Mouse (Mus musculus) hindbrain, embryonic 14.5 days (tissue): ENCODE results near the gene Tomm20l. TPM values are rescaled to one million over a fixed set of nuclear protein-coding genes. Genes with fewer than 3 reads are reported as not detected.
A peak's percentile ranks its signal among the peaks of the same experiment; 100 is the strongest.

Experiments
- ATAC-seq: fragments of 200-750 bp; cut with Nextera tagmentation; 2 replicates; pipeline ENCODE4 v1.8.0; 2017; ENCODE audit warnings: moderate number of reproducible peaks, mild to moderate bottlenecking, moderate TSS enrichment, moderate library complexity; ENCODE audit not compliant: low FRiP score
- DNase-seq: peaks from one replicate; pipeline ENCODE4 v3.0.0-alpha.2; 2015; ENCODE audit warnings: low spot score
- H3K27ac ChIP-seq: fragments of 300-500 bp; sonication (generic); 2 replicates; pipeline ENCODE4 v1.5.1; 2014; ENCODE audit warnings: mild to moderate bottlenecking, moderate library complexity
- H3K27me3 ChIP-seq: fragments of 300-500 bp; sonication (generic); 2 replicates; pipeline ENCODE4 v1.6.1; 2014; ENCODE audit warnings: mild to moderate bottlenecking, low read length, mixed read lengths; ENCODE audit not compliant: control insufficient read depth, insufficient read depth
- H3K36me3 ChIP-seq: fragments of 300-500 bp; sonication (generic); replicated peaks from 2 replicates; pipeline ENCODE4 v1.6.1; 2014; ENCODE audit not compliant: control insufficient read depth, insufficient read depth
- H3K4me1 ChIP-seq: fragments of 300-500 bp; sonication (generic); replicated peaks from 2 replicates; pipeline ENCODE4 v1.6.1; 2014; ENCODE audit warnings: antibody characterized with exemption, low read length, mixed read lengths; ENCODE audit not compliant: control insufficient read depth, insufficient read depth
- H3K4me2 ChIP-seq: fragments of 300-500 bp; sonication (generic); replicated peaks from 2 replicates; pipeline ENCODE4 v1.6.1; 2014; ENCODE audit warnings: mild to moderate bottlenecking, moderate library complexity
- H3K4me3 ChIP-seq: fragments of 300-500 bp; sonication (generic); replicated peaks from 2 replicates; pipeline ENCODE4 v1.5.1; 2014; ENCODE audit warnings: mild to moderate bottlenecking, low read length
- H3K9ac ChIP-seq: fragments of 300-500 bp; sonication (generic); 2 replicates; pipeline ENCODE4 v1.6.1; 2014
- H3K9me3 ChIP-seq: fragments of 300-500 bp; sonication (generic); 2 replicates; pipeline ENCODE4 v1.6.1; 2016; ENCODE audit warnings: low read length; ENCODE audit not compliant: control insufficient read depth
- WGBS: fragments of 180-500 bp; shearing (Covaris S2); extraction: QIAGEN DNeasy Blood & Tissue Kit; methylation state at CpG from one replicate; pipeline ENCODE4 v1.1.7; 2014; 5-methylcytosine and 5-hydroxymethylcytosine counted together
- polyA plus RNA-seq: library from polyadenylated mRNA; unstranded; fragments of >200 nt; fragmentation: Nextera tagmentation; extraction: Ambion mirVana; gene quantifications from 2 replicates; pipeline ENCODE4 v1.2.1, GENCODE M21; 2014

Gene Tomm20l
- polyA plus RNA-seq, 1 experiment from 2014 or later: not detected

- ATAC-seq (no peak), DNase-seq (peak; percentile 77)
- peaks cover 61% of the 10 kb centered on the region for H3K36me3 ChIP-seq
- no peak overlapping the region for H3K4me2 ChIP-seq
- H3K4me3 ChIP-seq: no peak overlapping the region
- H3K9ac ChIP-seq: no peak overlapping the region
- no peak overlapping the region for H3K27ac ChIP-seq
- H3K9me3 ChIP-seq: no peaks in the 10 kb centered on the region
- no peaks in the 10 kb centered on the region for H3K4me1 ChIP-seq
- H3K27me3 ChIP-seq: no peaks in the 10 kb centered on the region
- 91% methylated on average over 3 of the region's 3 CpGs for WGBS
These were observed 36.4 kb downstream of the Tomm20l start for GRCm38 (mm10) chr12:71147641-71148040.

DNA sequence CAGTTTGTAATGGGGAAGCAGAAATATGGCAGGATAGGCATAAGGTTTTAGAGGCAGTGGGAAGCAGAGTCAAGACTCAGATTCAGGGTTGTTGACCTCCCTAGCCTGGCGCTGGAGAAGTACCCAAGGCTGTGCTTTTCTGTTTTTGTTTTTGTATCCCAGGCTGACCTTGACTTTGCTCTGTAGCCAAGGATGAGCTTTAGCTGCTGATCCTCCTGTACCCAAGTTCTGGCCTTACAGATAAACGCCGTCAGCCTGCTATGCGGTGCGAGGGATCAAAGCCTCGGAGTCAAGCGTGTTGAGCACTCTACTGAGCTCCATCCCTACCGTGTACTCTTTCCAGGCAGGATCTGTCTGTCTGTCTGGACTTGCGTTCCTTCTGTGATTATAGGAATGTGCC, 37.6 kb downstream of the Tomm20l start:
- Histone ChIP-seq H3K27ac (no peak overlapping the region), H3K9ac (no peak overlapping the region), H3K9me3 (no peaks in the 10 kb centered on the region), H3K4me2 (no peak overlapping the region), H3K27me3 (no peaks in the 10 kb centered on the region), H3K36me3 (peaks cover 62% of the 10 kb centered on the region), H3K4me1 (no peaks in the 10 kb centered on the region), H3K4me3 (no peak overlapping the region)
- DNase-seq (no peak), ATAC-seq (no peak)
- WGBS: over 99% methylated on average over 9 of the region's 9 CpGs

DNA sequence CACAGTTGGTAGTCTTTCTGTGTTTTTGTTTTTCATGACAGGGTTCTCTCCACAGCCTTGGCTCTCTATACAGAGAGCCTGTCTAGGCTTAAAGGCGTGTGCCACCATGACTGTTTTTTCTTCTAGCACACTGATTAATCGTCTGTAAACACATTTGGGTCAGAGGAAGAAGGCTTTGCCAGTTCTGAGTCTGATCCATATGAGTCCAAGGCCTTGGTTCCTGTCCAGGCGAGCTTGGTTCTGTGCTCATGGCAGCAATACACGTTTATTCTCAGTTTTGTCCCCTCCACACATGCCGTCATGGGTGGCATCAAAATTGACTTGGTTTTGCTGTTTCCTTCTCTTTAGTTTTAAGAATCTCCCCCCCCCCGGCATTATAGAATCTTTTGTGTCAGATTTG, 38.2 kb downstream of the Tomm20l start:
- no peaks in the 10 kb centered on the region for H3K4me1 ChIP-seq
- H3K4me3 ChIP-seq: no peak overlapping the region
- H3K36me3 ChIP-seq: peaks cover 61% of the 10 kb centered on the region
- WGBS: 90% methylated on average over 6 of the region's 6 CpGs
- no peak overlapping the region for H3K4me2 ChIP-seq
- H3K9me3 ChIP-seq: no peaks in the 10 kb centered on the region
- no peak overlapping the region for H3K9ac ChIP-seq
- H3K27me3 ChIP-seq: no peaks in the 10 kb centered on the region
- H3K27ac ChIP-seq: no peak overlapping the region
- ATAC-seq (no peak), DNase-seq (no peak)

GRCm38 (mm10) chr12:71150167-71150566, 38.9 kb downstream of the Tomm20l start:
- Histone ChIP-seq H3K9me3 (no peaks in the 10 kb centered on the region), H3K27ac (no peak overlapping the region), H3K27me3 (no peaks in the 10 kb centered on the region), H3K36me3 (peaks cover 68% of the 10 kb centered on the region), H3K9ac (no peak overlapping the region), H3K4me2 (no peak overlapping the region), H3K4me3 (no peak overlapping the region), H3K4me1 (no peaks in the 10 kb centered on the region)
- ATAC-seq (no peak), DNase-seq (no peak)
- WGBS: 97% methylated on average over 8 of the region's 8 CpGs

DNA sequence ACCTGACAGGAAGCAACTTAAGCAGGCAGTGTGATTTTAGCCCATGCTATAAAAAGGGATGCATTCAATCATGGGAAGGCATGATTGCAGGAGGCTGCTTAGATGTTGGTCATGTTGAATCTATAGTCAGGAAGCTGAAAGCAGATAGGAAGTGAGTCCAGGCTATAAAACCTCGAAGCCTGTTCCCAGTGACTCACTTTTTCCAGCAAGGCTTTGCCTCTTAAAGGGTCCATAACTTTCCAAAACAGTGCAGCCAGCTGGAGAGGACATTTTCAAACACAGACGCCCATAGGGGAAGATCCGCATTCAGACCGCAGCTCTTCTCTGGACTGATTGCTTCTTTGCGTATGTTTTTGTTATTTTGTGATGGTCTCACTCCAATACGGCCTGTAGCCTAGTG, 43.8 kb downstream of the Tomm20l start:
- 96% methylated on average over 6 of the region's 6 CpGs for WGBS
- ATAC-seq: no peak
- peaks cover 78% of the 10 kb centered on the region for H3K36me3 ChIP-seq

GRCm38 (mm10) chr12:71157974-71158373, 46.7 kb downstream of the Tomm20l start:
- no peak for DNase-seq
- Histone ChIP-seq H3K4me2 (no peak overlapping the region), H3K4me1 (no peaks in the 10 kb centered on the region), H3K36me3 (peaks cover 82% of the 10 kb centered on the region), H3K4me3 (no peak overlapping the region), H3K9ac (no peak overlapping the region), H3K27ac (no peak overlapping the region), H3K27me3 (no peaks in the 10 kb centered on the region), H3K9me3 (no peaks in the 10 kb centered on the region)
- no peak for ATAC-seq
- WGBS: 91% methylated on average over 6 of the region's 6 CpGs

More for the DNA sequence above, 43.8 kb downstream of the Tomm20l start:
- Histone ChIP-seq H3K9ac (no peak overlapping the region), H3K27me3 (no peaks in the 10 kb centered on the region), H3K4me3 (no peak overlapping the region), H3K4me2 (no peak overlapping the region), H3K9me3 (no peaks in the 10 kb centered on the region), H3K4me1 (no peaks in the 10 kb centered on the region), H3K27ac (no peak overlapping the region)
- DNase-seq: no peak

DNA sequence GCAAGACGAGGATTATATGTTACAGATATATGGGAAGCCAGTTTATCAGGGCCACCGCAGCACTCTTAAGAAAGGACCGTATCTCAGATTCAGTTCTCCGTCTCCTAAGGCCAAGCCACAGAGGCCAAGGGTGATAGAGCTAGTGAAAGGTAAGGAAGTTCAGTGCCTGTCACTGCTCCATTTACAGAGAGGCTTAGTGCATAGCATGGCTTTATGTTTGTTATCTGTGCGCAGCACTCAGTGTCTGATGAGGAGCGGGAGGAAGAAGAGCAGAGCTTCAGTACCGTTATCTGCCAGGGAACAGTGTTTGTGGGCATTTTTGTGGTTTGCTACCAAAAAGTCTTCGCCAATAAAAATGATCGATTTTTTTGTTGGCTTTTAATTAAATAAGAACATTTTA, 53.2 kb downstream of the Tomm20l start:
- 94% methylated on average over 9 of the region's 9 CpGs for WGBS
- no peaks in the 10 kb centered on the region for H3K27me3 ChIP-seq
- H3K4me1 ChIP-seq: no peaks in the 10 kb centered on the region
- H3K9ac ChIP-seq: no peak overlapping the region
- no peak for ATAC-seq
- H3K36me3 ChIP-seq: peaks cover 78% of the 10 kb centered on the region
- DNase-seq: no peak
- no peak overlapping the region for H3K4me2 ChIP-seq
- H3K4me3 ChIP-seq: no peak overlapping the region
- H3K9me3 ChIP-seq: no peaks in the 10 kb centered on the region
- H3K27ac ChIP-seq: no peak overlapping the region

DNA sequence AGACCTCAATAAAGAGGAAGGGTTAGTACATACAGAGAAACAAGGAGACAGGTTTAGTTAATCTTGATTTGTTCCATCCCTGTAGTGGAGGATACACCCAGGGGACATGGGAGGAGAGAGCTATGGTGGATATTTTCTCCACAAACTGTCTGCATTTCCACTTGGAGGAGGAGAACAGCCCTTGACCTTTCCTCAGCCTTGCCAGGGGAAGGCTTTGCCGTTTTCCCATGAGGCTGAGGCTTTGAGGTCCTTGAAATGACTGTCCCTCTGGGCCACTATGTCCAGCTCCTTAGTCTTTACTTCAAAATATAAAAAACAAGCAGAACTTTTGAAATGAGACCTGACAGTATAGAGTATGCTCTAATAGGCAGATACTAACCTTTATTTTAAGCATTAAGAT, 58.7 kb downstream of the Tomm20l start:
- no peak overlapping the region for H3K9ac ChIP-seq
- H3K27me3 ChIP-seq: no peaks in the 10 kb centered on the region
- no peak overlapping the region for H3K27ac ChIP-seq
- peaks cover 62% of the 10 kb centered on the region for H3K36me3 ChIP-seq
- no peaks in the 10 kb centered on the region for H3K9me3 ChIP-seq
- DNase-seq (no peak), ATAC-seq (no peak)
- H3K4me3 ChIP-seq: no peak overlapping the region
- no peak overlapping the region for H3K4me2 ChIP-seq
- no peaks in the 10 kb centered on the region for H3K4me1 ChIP-seq
- 94% methylated on average over 1 of the region's 1 CpGs for WGBS
